Mouse (Mus musculus): Measurements from ENCODE around the gene Samd4b. TPM values are rescaled to one million over a fixed set of nuclear protein-coding genes. Genes with fewer than 3 reads are reported as not detected.

The Samd4b gene
- 24.3 and 25.1 TPM in 2 replicates for polyA plus RNA-seq (2014; fragmentation: Nextera tagmentation; extraction: Ambion mirVana)

DNA sequence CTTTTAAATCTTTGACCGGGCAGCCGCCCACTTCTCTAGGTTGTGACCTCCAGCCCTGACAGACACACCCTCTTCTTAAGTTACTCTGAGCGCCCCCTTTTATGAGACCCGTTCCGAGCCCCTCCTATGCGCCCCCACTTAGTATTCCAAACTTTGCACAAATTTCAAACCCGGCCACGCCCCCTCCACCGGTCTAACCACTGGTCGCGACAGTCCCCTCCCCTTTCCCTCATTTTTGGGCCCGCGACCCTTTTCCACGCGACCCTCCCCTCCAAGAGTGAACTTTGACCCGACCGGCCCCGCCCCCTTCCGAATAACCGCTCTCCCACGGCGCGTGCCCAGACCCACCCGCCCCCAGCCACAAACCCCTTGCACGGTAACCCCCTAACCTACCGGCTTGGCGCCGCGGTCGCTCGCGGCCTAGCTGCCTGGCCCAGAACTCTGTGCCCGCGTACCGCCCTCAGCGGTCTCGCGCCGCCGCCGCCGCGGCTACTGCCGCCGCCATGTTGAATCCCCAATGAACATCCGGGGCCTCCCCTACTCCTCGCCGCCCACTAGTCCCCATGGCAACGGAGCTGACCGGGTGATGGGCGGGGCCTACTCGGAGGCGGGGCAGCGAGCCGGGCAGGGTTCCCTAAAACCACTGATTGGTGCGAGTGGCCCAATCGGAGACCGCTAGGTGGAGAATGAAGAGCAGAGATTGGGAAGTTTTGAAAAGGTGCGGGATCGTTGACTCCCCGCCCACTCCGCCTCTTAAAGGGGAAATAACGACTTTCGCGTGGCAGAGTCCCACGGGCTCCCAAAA, at the start of gene Samd4b, which contains the start of gene Pak4:
TSS of gene Samd4b (minus strand) at position 503 of the 805 bp plus-strand sequence.
TSS of gene Pak4 (minus strand) at position 544 of the 805 bp plus-strand sequence.
- H3K27ac ChIP-seq (ENCODE audit: low read depth, low read length): peak within 1 kb of the TSS; percentile 79
- peak; percentile 93 for ATAC-seq (ENCODE audit: low read depth)
- H3K9ac ChIP-seq (replicated peaks; ENCODE audit: low read depth, low read length): peak within 1 kb of the TSS; percentile 58
- H3K36me3 ChIP-seq (ENCODE audit: control insufficient read depth, insufficient read depth, low read length): no peaks in the 10 kb centered on the region
- H3K27me3 ChIP-seq (ENCODE audit: control insufficient read depth, insufficient read depth, low read length): no peaks in the 10 kb centered on the region
- no peaks in the 10 kb centered on the region for H3K9me3 ChIP-seq (ENCODE audit: control insufficient read depth, low read length)
- WGBS: under 1% methylated on average over 66 of the region's 66 CpGs
- H3K4me1 ChIP-seq (ENCODE audit: control insufficient read depth, insufficient read depth, low read length): peaks cover 10% of the 10 kb centered on the region
- H3K4me3 ChIP-seq (ENCODE audit: low read depth, low read length): peak within 1 kb of the TSS; percentile 51
- H3K4me2 ChIP-seq (ENCODE audit: low read depth, low read length): peak within 1 kb of the TSS; percentile 75

GRCm38 (mm10) chr7:28647016-28647415, 49.1 kb upstream of the Samd4b start:
- no peak for ATAC-seq (ENCODE audit: low read depth)
- Histone ChIP-seq H3K9me3 (ENCODE audit: control insufficient read depth, low read length) (no peaks in the 10 kb centered on the region), H3K36me3 (ENCODE audit: control insufficient read depth, insufficient read depth, low read length) (no peaks in the 10 kb centered on the region), H3K4me1 (ENCODE audit: control insufficient read depth, insufficient read depth, low read length) (no peaks in the 10 kb centered on the region), H3K4me3 (ENCODE audit: low read depth, low read length) (no peak overlapping the region), H3K4me2 (ENCODE audit: low read depth, low read length) (no peak overlapping the region), H3K27me3 (ENCODE audit: control insufficient read depth, insufficient read depth, low read length) (no peaks in the 10 kb centered on the region), H3K27ac (ENCODE audit: low read depth, low read length) (no peak overlapping the region), H3K9ac (replicated peaks; ENCODE audit: low read depth, low read length) (no peak overlapping the region)
- WGBS: 63% methylated on average over 7 of the region's 7 CpGs

- Histone ChIP-seq H3K4me3 (ENCODE audit: low read depth, low read length) (no peak overlapping the region), H3K4me2 (ENCODE audit: low read depth, low read length) (no peak overlapping the region), H3K27ac (ENCODE audit: low read depth, low read length) (no peak overlapping the region), H3K9me3 (ENCODE audit: control insufficient read depth, low read length) (no peaks in the 10 kb centered on the region), H3K36me3 (ENCODE audit: control insufficient read depth, insufficient read depth, low read length) (no peaks in the 10 kb centered on the region), H3K4me1 (ENCODE audit: control insufficient read depth, insufficient read depth, low read length) (no peaks in the 10 kb centered on the region), H3K27me3 (ENCODE audit: control insufficient read depth, insufficient read depth, low read length) (no peaks in the 10 kb centered on the region), H3K9ac (replicated peaks; ENCODE audit: low read depth, low read length) (no peak overlapping the region)
- WGBS: 86% methylated on average over 2 of the region's 2 CpGs
- ATAC-seq (ENCODE audit: low read depth): no peak
Measured at GRCm38 (mm10) chr7:28645947-28646475, 48.1 kb upstream of the Samd4b start.

DNA sequence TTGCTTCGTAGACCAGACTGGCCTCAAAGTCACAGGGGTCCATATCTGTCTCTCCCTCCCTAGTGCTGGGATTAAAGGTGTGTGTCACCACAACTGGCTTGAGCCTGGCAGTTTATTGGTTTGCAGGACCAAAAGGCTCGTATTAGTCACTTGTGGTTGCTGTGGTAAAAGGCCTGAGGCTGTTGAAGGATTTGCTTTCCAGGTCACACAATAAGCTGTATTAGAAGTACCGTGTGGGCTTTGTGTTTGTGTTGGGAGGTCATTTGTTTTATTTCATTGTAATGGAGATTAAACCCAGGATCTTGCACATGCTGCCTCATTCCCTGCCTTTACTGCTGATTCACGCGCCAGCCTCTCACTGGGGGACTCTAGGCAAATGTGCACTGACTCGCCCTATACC, 47.4 kb upstream of the Samd4b start:
- no peaks in the 10 kb centered on the region for H3K4me1 ChIP-seq (ENCODE audit: control insufficient read depth, insufficient read depth, low read length)
- no peak overlapping the region for H3K4me3 ChIP-seq (ENCODE audit: low read depth, low read length)
- WGBS: 33% methylated on average over 6 of the region's 6 CpGs
- H3K27ac ChIP-seq (ENCODE audit: low read depth, low read length): no peak overlapping the region
- no peaks in the 10 kb centered on the region for H3K9me3 ChIP-seq (ENCODE audit: control insufficient read depth, low read length)
- no peak overlapping the region for H3K4me2 ChIP-seq (ENCODE audit: low read depth, low read length)
- H3K36me3 ChIP-seq (ENCODE audit: control insufficient read depth, insufficient read depth, low read length): no peaks in the 10 kb centered on the region
- H3K27me3 ChIP-seq (ENCODE audit: control insufficient read depth, insufficient read depth, low read length): no peaks in the 10 kb centered on the region
- H3K9ac ChIP-seq (replicated peaks; ENCODE audit: low read depth, low read length): no peak overlapping the region
- ATAC-seq (ENCODE audit: low read depth): no peak

GRCm38 (mm10) chr7:28641546-28641945, 43.6 kb upstream of the Samd4b start:
- WGBS: 86% methylated on average over 8 of the region's 8 CpGs
- H3K4me2 ChIP-seq (ENCODE audit: low read depth, low read length): no peak overlapping the region
- no peak overlapping the region for H3K4me3 ChIP-seq (ENCODE audit: low read depth, low read length)
- H3K36me3 ChIP-seq (ENCODE audit: control insufficient read depth, insufficient read depth, low read length): no peaks in the 10 kb centered on the region
- no peak overlapping the region for H3K9ac ChIP-seq (replicated peaks; ENCODE audit: low read depth, low read length)
- H3K27ac ChIP-seq (ENCODE audit: low read depth, low read length): no peak overlapping the region
- ATAC-seq (ENCODE audit: low read depth): no peak
- H3K4me1 ChIP-seq (ENCODE audit: control insufficient read depth, insufficient read depth, low read length): no peaks in the 10 kb centered on the region
- H3K9me3 ChIP-seq (ENCODE audit: control insufficient read depth, low read length): no peaks in the 10 kb centered on the region
- H3K27me3 ChIP-seq (ENCODE audit: control insufficient read depth, insufficient read depth, low read length): no peaks in the 10 kb centered on the region

DNA sequence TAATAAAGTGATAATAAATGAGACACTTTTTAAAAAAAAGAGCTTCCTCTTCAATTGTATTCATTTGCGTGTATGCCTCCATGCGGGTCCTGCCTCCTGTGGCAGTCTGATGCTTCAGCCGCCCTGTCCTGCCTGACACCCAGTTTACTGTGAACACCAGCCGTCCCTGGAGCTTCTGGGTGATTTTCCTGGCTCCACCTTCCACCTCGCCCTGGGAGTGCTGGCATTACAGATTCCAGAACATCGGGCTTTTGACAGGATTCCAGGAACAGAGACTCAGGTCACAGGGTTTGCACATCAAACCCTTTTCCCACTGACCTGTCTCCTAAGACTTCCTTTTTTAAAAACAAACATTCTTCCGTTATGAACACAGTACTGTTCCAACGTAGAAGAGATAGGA, 39.6 kb upstream of the Samd4b start:
- Histone ChIP-seq H3K4me2 (ENCODE audit: low read depth, low read length) (no peak overlapping the region), H3K36me3 (ENCODE audit: control insufficient read depth, insufficient read depth, low read length) (no peaks in the 10 kb centered on the region), H3K4me3 (ENCODE audit: low read depth, low read length) (no peak overlapping the region), H3K27me3 (ENCODE audit: control insufficient read depth, insufficient read depth, low read length) (no peaks in the 10 kb centered on the region), H3K9me3 (ENCODE audit: control insufficient read depth, low read length) (no peaks in the 10 kb centered on the region), H3K27ac (ENCODE audit: low read depth, low read length) (no peak overlapping the region), H3K9ac (replicated peaks; ENCODE audit: low read depth, low read length) (no peak overlapping the region), H3K4me1 (ENCODE audit: control insufficient read depth, insufficient read depth, low read length) (no peaks in the 10 kb centered on the region)
- ATAC-seq (ENCODE audit: low read depth): no peak
- WGBS: 31% methylated on average over 8 of the region's 8 CpGs

- Histone ChIP-seq H3K9ac (replicated peaks; ENCODE audit: low read depth, low read length) (no peak overlapping the region), H3K27me3 (ENCODE audit: control insufficient read depth, insufficient read depth, low read length) (peaks cover 14% of the 10 kb centered on the region), H3K4me3 (ENCODE audit: low read depth, low read length) (no peak overlapping the region), H3K36me3 (ENCODE audit: control insufficient read depth, insufficient read depth, low read length) (no peaks in the 10 kb centered on the region), H3K9me3 (ENCODE audit: control insufficient read depth, low read length) (no peaks in the 10 kb centered on the region), H3K4me2 (ENCODE audit: low read depth, low read length) (no peak overlapping the region), H3K27ac (ENCODE audit: low read depth, low read length) (no peak overlapping the region), H3K4me1 (ENCODE audit: control insufficient read depth, insufficient read depth, low read length) (no peaks in the 10 kb centered on the region)
- ATAC-seq (ENCODE audit: low read depth): no peak
- 62% methylated on average over 4 of the region's 4 CpGs for WGBS
Measured at GRCm38 (mm10) chr7:28634128-28634527, 36.2 kb upstream of the Samd4b start.

- Histone ChIP-seq H3K27me3 (ENCODE audit: control insufficient read depth, insufficient read depth, low read length) (peaks cover 14% of the 10 kb centered on the region), H3K9me3 (ENCODE audit: control insufficient read depth, low read length) (no peaks in the 10 kb centered on the region), H3K4me2 (ENCODE audit: low read depth, low read length) (peak within 1 kb of the TSS; percentile 35), H3K4me3 (ENCODE audit: low read depth, low read length) (peak within 1 kb of the TSS; percentile 9), H3K9ac (replicated peaks; ENCODE audit: low read depth, low read length) (peak within 1 kb of the TSS; percentile 29; the same call in 1 of the 2 replicates), H3K27ac (ENCODE audit: low read depth, low read length) (no peak within 1 kb of the TSS), H3K4me1 (ENCODE audit: control insufficient read depth, insufficient read depth, low read length) (no peaks in the 10 kb centered on the region), H3K36me3 (ENCODE audit: control insufficient read depth, insufficient read depth, low read length) (no peaks in the 10 kb centered on the region)
- WGBS: 33% methylated on average over 10 of the region's 10 CpGs
- ATAC-seq (ENCODE audit: low read depth): no peak
Measured at GRCm38 (mm10) chr7:28631073-28631472, 33.1 kb upstream of the Samd4b start, which contains the start of gene Acp7. TSS of gene Acp7 (minus strand) at chr7:28631332.

DNA sequence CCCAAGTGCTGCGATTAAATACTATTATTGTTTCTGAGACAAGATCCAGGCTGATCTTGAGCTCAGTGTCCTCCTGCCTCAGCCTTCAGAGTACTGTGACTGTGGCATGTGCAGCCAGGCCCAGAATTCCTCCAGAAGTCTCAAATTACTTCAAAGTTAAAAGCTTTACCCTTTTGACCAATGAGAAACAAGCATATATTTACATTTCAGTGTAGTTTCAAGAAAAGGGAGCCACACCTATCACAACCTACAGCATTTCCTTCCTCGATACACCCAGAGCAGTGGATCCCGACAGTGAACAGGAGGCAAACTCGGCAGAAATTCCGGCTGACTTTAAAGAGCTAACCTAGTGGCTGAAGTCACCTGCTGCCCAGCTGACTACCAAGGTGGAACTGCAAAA, 26.8 kb upstream of the Samd4b start:
- Histone ChIP-seq H3K27ac (ENCODE audit: low read depth, low read length) (no peak overlapping the region), H3K27me3 (ENCODE audit: control insufficient read depth, insufficient read depth, low read length) (peaks cover 2% of the 10 kb centered on the region; the same call in 1 of the 2 replicates), H3K4me3 (ENCODE audit: low read depth, low read length) (no peak overlapping the region), H3K36me3 (ENCODE audit: control insufficient read depth, insufficient read depth, low read length) (no peaks in the 10 kb centered on the region), H3K9me3 (ENCODE audit: control insufficient read depth, low read length) (no peaks in the 10 kb centered on the region), H3K9ac (replicated peaks; ENCODE audit: low read depth, low read length) (no peak overlapping the region), H3K4me2 (ENCODE audit: low read depth, low read length) (no peak overlapping the region), H3K4me1 (ENCODE audit: control insufficient read depth, insufficient read depth, low read length) (no peaks in the 10 kb centered on the region)
- no peak for ATAC-seq (ENCODE audit: low read depth)
- WGBS: 82% methylated on average over 5 of the region's 5 CpGs

All from neural tube, embryonic 14.5 days (tissue).